Mouse (Mus musculus) kidney, postnatal 0 days (tissue): ENCODE results near the gene Calml4. TPM values are rescaled to one million over a fixed set of nuclear protein-coding genes. Genes with fewer than 3 reads are reported as not detected.

Source experiments
- ATAC-seq: fragments of 200-750 bp; cut with Nextera tagmentation; replicated peaks from 2 replicates; pipeline ENCODE4 v1.8.0; 2017; ENCODE audit warnings: low read depth, moderate number of reproducible peaks, moderate TSS enrichment, moderate library complexity; ENCODE audit not compliant: low FRiP score
- DNase-seq: peaks from one replicate; pipeline ENCODE4 v3.0.0-alpha.2; 2016; ENCODE audit warnings: low spot score
- H3K27ac ChIP-seq: fragments of 300-500 bp; sonication (generic); 2 replicates; pipeline ENCODE4 v1.5.1; 2014; ENCODE audit warnings: mild to moderate bottlenecking
- H3K27me3 ChIP-seq: fragments of 300-500 bp; sonication (generic); 2 replicates; pipeline ENCODE4 v1.6.1; 2014; ENCODE audit warnings: low read length, mixed read lengths; ENCODE audit not compliant: insufficient read depth
- H3K36me3 ChIP-seq: fragments of 300-500 bp; sonication (generic); 2 replicates; pipeline ENCODE4 v1.6.1; 2014; ENCODE audit warnings: low read length, mixed read lengths; ENCODE audit not compliant: insufficient read depth
- H3K4me1 ChIP-seq: fragments of 300-500 bp; sonication (generic); replicated peaks from 2 replicates; pipeline ENCODE4 v1.6.1; 2014; ENCODE audit warnings: antibody characterized with exemption, low read length, mixed read lengths; ENCODE audit not compliant: insufficient read depth
- H3K4me2 ChIP-seq: fragments of 300-500 bp; sonication (generic); 2 replicates; pipeline ENCODE4 v1.6.1; 2014; ENCODE audit warnings: mild to moderate bottlenecking, low read length, moderate library complexity, mixed read lengths
- H3K4me3 ChIP-seq: fragments of 300-500 bp; sonication (generic); replicated peaks from 2 replicates; pipeline ENCODE4 v1.5.1; 2014; ENCODE audit warnings: low read depth, low read length
- H3K9ac ChIP-seq: fragments of 300-500 bp; sonication (generic); 2 replicates; pipeline ENCODE4 v1.6.1; 2014; ENCODE audit warnings: low read depth, low read length
- H3K9me3 ChIP-seq: fragments of 300-500 bp; sonication (generic); replicated peaks from 2 replicates; pipeline ENCODE4 v1.6.1; 2016; ENCODE audit warnings: low read length, inconsistent platforms, mixed read lengths
- CTCF ChIP-seq: IDR thresholded peaks from 2 replicates; pipeline ENCODE4 v1.5.1; 2016; ENCODE audit warnings: antibody characterized with exemption, low read depth, mild to moderate bottlenecking, moderate library complexity
- WGBS: fragments of 180-500 bp; shearing (Covaris S2); extraction: QIAGEN DNeasy Blood & Tissue Kit; methylation state at CpG from one replicate; pipeline ENCODE4 v1.1.7; 2014; 5-methylcytosine and 5-hydroxymethylcytosine counted together
- polyA plus RNA-seq: library from polyadenylated mRNA; unstranded; fragments of >200 nt; fragmentation: Nextera tagmentation; extraction: Ambion mirVana; gene quantifications from 2 replicates; pipeline ENCODE4 v1.2.1, GENCODE M21; 2015

Calml4 gene
- polyA plus RNA-seq, 1 experiment from 2014 or later, result 301 TPM

GRCm38 (mm10) chr9:62839172-62839770 lies 18.6 kb upstream of the Calml4 start:
- ATAC-seq, result no peak
- DNase-seq, result peak; percentile 58
- Histone ChIP-seq H3K27me3 (no peaks in the 10 kb centered on the region), H3K4me1 (peaks cover 18% of the 10 kb centered on the region; the same call in 1 of the 2 replicates), H3K4me2 (peak overlapping the region; percentile 77), H3K4me3 (peak overlapping the region; percentile 64), H3K9me3 (no peaks in the 10 kb centered on the region), H3K36me3 (no peaks in the 10 kb centered on the region), H3K9ac (peak overlapping the region; percentile 85), H3K27ac (peak overlapping the region; percentile 90)
- 7% methylated on average over 14 of the region's 14 CpGs for WGBS
- no peak for TF ChIP-seq CTCF

GRCm38 (mm10) chr9:62843356-62844024 lies 14.4 kb upstream of the Calml4 start:
- Histone ChIP-seq H3K4me2 (no peak overlapping the region), H3K27me3 (no peaks in the 10 kb centered on the region), H3K36me3 (0 out of 2 replicates have a peak, but pooled peaks cover 6% of the 10 kb centered on the region), H3K9ac (no peak overlapping the region), H3K4me1 (0 out of 2 replicates have a peak, but pooled peaks cover 9% of the 10 kb centered on the region), H3K27ac (no peak overlapping the region), H3K9me3 (no peaks in the 10 kb centered on the region), H3K4me3 (no peak overlapping the region)
- no peak for ATAC-seq
- TF ChIP-seq CTCF, result no peak
- no peak for DNase-seq
- WGBS, result 86% methylated on average over 10 of the region's 10 CpGs

GRCm38 (mm10) chr9:62844461-62844860 lies 13.4 kb upstream of the Calml4 start:
- no peaks in the 10 kb centered on the region for H3K9me3 ChIP-seq
- no peak for TF ChIP-seq CTCF
- 89% methylated on average over 5 of the region's 5 CpGs for WGBS

GRCm38 (mm10) chr9:62847694-62848093 lies 10.2 kb upstream of the Calml4 start:
- H3K4me2 ChIP-seq, result no peak overlapping the region
- TF ChIP-seq CTCF, result peak; percentile 100
- no peak overlapping the region for H3K4me3 ChIP-seq
- no peaks in the 10 kb centered on the region for H3K27me3 ChIP-seq
- ATAC-seq (peak; percentile 75), DNase-seq (peak; percentile 95)
- H3K9me3 ChIP-seq, result no peaks in the 10 kb centered on the region
- H3K4me1 ChIP-seq, result no peaks in the 10 kb centered on the region; the same call in 1 of the 2 replicates
- 0% methylated on average over 3 of the region's 3 CpGs for WGBS
- no peak overlapping the region for H3K27ac ChIP-seq
- H3K9ac ChIP-seq, result no peak overlapping the region
- H3K36me3 ChIP-seq, result 0 out of 2 replicates have a peak, but pooled peaks cover 14% of the 10 kb centered on the region

More at GRCm38 (mm10) chr9:62844461-62844860, 13.4 kb upstream of the Calml4 start:
- Histone ChIP-seq H3K36me3 (0 out of 2 replicates have a peak, but pooled peaks cover 7% of the 10 kb centered on the region), H3K27ac (no peak overlapping the region), H3K4me1 (0 out of 2 replicates have a peak, but pooled peaks cover 5% of the 10 kb centered on the region), H3K4me3 (no peak overlapping the region), H3K4me2 (no peak overlapping the region), H3K27me3 (no peaks in the 10 kb centered on the region), H3K9ac (no peak overlapping the region)
- no peak for ATAC-seq
- DNase-seq, result no peak

- ATAC-seq (no peak), DNase-seq (no peak)
- WGBS, result 89% methylated on average over 3 of the region's 3 CpGs
- H3K4me2 ChIP-seq, result no peak overlapping the region
- H3K27me3 ChIP-seq, result no peaks in the 10 kb centered on the region
- no peak overlapping the region for H3K27ac ChIP-seq
- H3K9ac ChIP-seq, result no peak overlapping the region
- no peak for TF ChIP-seq CTCF
- H3K4me3 ChIP-seq, result no peak overlapping the region
- H3K36me3 ChIP-seq, result 0 out of 2 replicates have a peak, but pooled peaks cover 14% of the 10 kb centered on the region
- no peaks in the 10 kb centered on the region for H3K9me3 ChIP-seq
- no peaks in the 10 kb centered on the region; the same call in 1 of the 2 replicates for H3K4me1 ChIP-seq
Measured at GRCm38 (mm10) chr9:62848641-62849040, 9.2 kb upstream of the Calml4 start.

GRCm38 (mm10) chr9:62851571-62851970 lies 6.3 kb upstream of the Calml4 start:
- DNase-seq, result no peak
- WGBS, result 76% methylated on average over 2 of the region's 2 CpGs
- Histone ChIP-seq H3K9me3 (no peaks in the 10 kb centered on the region), H3K27me3 (no peaks in the 10 kb centered on the region), H3K9ac (no peak overlapping the region), H3K4me1 (peaks cover 8% of the 10 kb centered on the region), H3K27ac (no peak overlapping the region), H3K4me2 (no peak overlapping the region), H3K4me3 (no peak overlapping the region), H3K36me3 (0 out of 2 replicates have a peak, but pooled peaks cover 11% of the 10 kb centered on the region)
- TF ChIP-seq CTCF, result no peak
- no peak for ATAC-seq
